ENCODE assay signal across 8 mouse cellular contexts in the genomic region with DNA sequence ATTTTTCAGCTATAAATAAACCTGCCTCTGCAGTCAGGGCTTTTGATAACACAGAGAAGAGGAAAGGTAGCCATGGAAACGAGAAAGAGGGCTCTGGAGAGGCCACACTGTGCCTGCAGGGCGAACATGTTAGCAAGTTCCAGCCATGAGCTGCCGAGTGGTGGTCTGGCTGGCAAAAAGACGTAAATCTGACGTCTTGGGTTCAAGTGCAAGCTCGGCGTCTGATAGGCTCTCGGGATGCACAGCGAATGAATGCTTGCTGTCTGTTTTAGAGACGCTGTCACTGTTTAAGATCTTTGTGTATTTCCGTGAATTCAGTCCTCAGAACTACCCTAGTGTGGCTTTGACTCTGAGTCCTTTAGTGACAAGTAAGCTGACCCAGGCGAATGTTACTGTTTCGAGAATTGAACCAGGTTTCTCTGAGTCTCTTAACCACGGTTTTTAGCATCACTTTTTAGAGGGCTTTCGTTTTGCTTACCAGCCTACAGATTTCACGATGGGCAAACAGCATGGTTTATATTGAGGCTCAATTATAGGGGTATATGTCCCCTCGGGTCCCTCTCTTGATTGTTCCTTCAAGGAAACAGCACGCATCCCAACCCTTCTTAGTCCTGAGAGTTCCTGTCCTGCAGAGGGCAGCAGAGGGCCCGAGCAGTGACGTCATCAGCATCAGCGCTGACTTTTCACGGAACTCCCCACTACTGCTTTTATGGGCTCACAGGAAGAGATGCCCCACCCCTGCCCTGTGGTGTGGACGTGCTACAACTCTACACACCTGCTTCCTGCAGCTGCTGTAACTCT. TPM values are rescaled to one million over a fixed set of nuclear protein-coding genes. Genes with fewer than 3 reads are reported as not detected.
DNase-seq lines count a peak whose midpoint lies in the region; ATAC-seq and TF ChIP-seq lines count a peak whose summit lies in the region.

No protein-coding gene starts in this region.

- DNase-seq in CH12.LX (ENCODE audit: extremely low read depth), result peak; percentile 83
- DNase-seq in c-Kit-positive CD71-negative TER-119-negative erythroid progenitor cells, embryonic 14.5 days (ENCODE audit: low read depth), result peak; percentile 84
- peak; percentile 75 for DNase-seq in forebrain, embryonic 14.5 days (ENCODE audit: low spot score)
- DNase-seq in heart, postnatal 14 days, result peak; percentile 80 to 87
- DNase-seq in large intestine, adult 2 months (ENCODE audit: low read depth, low spot score), result peak; percentile 63
- peak; percentile 84 for DNase-seq in stomach, postnatal 0 days (ENCODE audit: low spot score)

- intact Hi-C loops in heart, postnatal 14 days (cut with DNase I), result no loop called here

- TF ChIP-seq RAD21 in CH12.LX (IDR thresholded peaks at IDR 0.05; ENCODE audit: low read depth, low read length), result no peak; the same call in 1 of the 2 replicates

- dilution Hi-C loops in CH12.LX (cut with MboI; ENCODE audit: extremely low pct_ligation_motif_present, extremely low pct_unique_long_range_greater_than_20kb, low sequenced_read_pairs), result no loop called here

- peak; percentile 35; the same call in 1 of the 2 replicates for TF ChIP-seq POLR2A in CH12.LX (IDR thresholded peaks at IDR 0.05; ENCODE audit: low read depth, low read length)

- in situ Hi-C loops in CH12.LX (cut with MboI; ENCODE audit: low pct_ligation_motif_present, low pct_unique_long_range_greater_than_20kb, low sequenced_read_pairs), result loop anchor here (25.0 kb wide), 1 partner anchor 282 kb away; no protein-coding TSS in a partner anchor

- H3K27me3 ChIP-seq in CH12.LX (replicated peaks), result no peaks in the 10 kb centered on the region
- no peaks in the 10 kb centered on the region for H3K27me3 ChIP-seq in forebrain, embryonic 14.5 days (replicated peaks; ENCODE audit: control insufficient read depth, insufficient read depth, low read length)
- H3K27me3 ChIP-seq in liver, embryonic 16.5 days (ENCODE audit: control insufficient read depth, insufficient read depth, low read depth, low read length), result no peaks in the 10 kb centered on the region
- H3K27me3 ChIP-seq in neural tube, embryonic 12.5 days (replicated peaks), result no peaks in the 10 kb centered on the region
- no peaks in the 10 kb centered on the region for H3K27me3 ChIP-seq in stomach, postnatal 0 days (ENCODE audit: control insufficient read depth, insufficient read depth, low read length)

- peaks cover 3 to 27% of the 10 kb centered on the region in 2 experiments; a peak in 3 of 4 replicates for H3K4me1 ChIP-seq in CH12.LX (ENCODE audit: control insufficient read depth in 1 of 2, insufficient read depth in 2 of 2)
- H3K4me1 ChIP-seq in forebrain, embryonic 14.5 days (ENCODE audit: control insufficient read depth, insufficient read depth, low read length), result no peaks in the 10 kb centered on the region; the same call in 1 of the 2 replicates
- H3K4me1 ChIP-seq in liver, embryonic 16.5 days (ENCODE audit: control insufficient read depth, low read depth, low read length), result peaks cover 3% of the 10 kb centered on the region; the same call in 1 of the 2 replicates
- H3K4me1 ChIP-seq in neural tube, embryonic 12.5 days, result peaks cover 11% of the 10 kb centered on the region
- H3K4me1 ChIP-seq in stomach, postnatal 0 days (replicated peaks; ENCODE audit: control insufficient read depth, insufficient read depth), result no peaks in the 10 kb centered on the region

- H3K9ac ChIP-seq in CH12.LX (ENCODE audit: insufficient read depth, low read depth), result no peak overlapping the region
- H3K9ac ChIP-seq in forebrain, embryonic 14.5 days (ENCODE audit: low read length), result no peak overlapping the region
- 0 out of 2 replicates have a peak overlapping the region, but pooled peaks have one; percentile 15 for H3K9ac ChIP-seq in liver, embryonic 16.5 days (ENCODE audit: low read depth, low read length)
- no peak overlapping the region for H3K9ac ChIP-seq in neural tube, embryonic 12.5 days
- H3K9ac ChIP-seq in stomach, postnatal 0 days (ENCODE audit: low read length), result peak overlapping the region; percentile 45; the same call in 1 of the 2 replicates

- no peaks in the 10 kb centered on the region for H3K9me3 ChIP-seq in CH12.LX (replicated peaks; ENCODE audit: low read length)
- H3K9me3 ChIP-seq in forebrain, embryonic 14.5 days (replicated peaks; ENCODE audit: control insufficient read depth, low read length), result no peaks in the 10 kb centered on the region
- H3K9me3 ChIP-seq in liver, embryonic 16.5 days (replicated peaks; ENCODE audit: control insufficient read depth, low read length), result no peaks in the 10 kb centered on the region
- no peaks in the 10 kb centered on the region for H3K9me3 ChIP-seq in neural tube, embryonic 12.5 days
- H3K9me3 ChIP-seq in stomach, postnatal 0 days (ENCODE audit: control insufficient read depth, low read length), result no peaks in the 10 kb centered on the region

- peak; percentile 60 for ATAC-seq in forebrain, embryonic 14.5 days
- 0 out of 2 replicates have a peak, but pooled peaks have one; percentile 43 for ATAC-seq in liver, embryonic 16.5 days (ENCODE audit: low read depth)
- ATAC-seq in neural tube, embryonic 12.5 days (ENCODE audit: low FRiP score, low read depth), result peak; percentile 55; the same call in 1 of the 2 replicates
- peak; percentile 75 for ATAC-seq in stomach, postnatal 0 days (ENCODE audit: low FRiP score, low TSS enrichment)

- WGBS in forebrain, embryonic 14.5 days, result 43% methylated on average over 23 of the region's 23 CpGs
- 40% methylated on average over 23 of the region's 23 CpGs for WGBS in large intestine, adult 2 months
- 29% methylated on average over 23 of the region's 23 CpGs for WGBS in liver, embryonic 16.5 days (ENCODE audit: insufficient replicate concordance)
- 35% methylated on average over 23 of the region's 23 CpGs for WGBS in neural tube, embryonic 12.5 days
- WGBS in stomach, postnatal 0 days, result 46% methylated on average over 23 of the region's 23 CpGs

- TF ChIP-seq CTCF in CH12.LX (conservative IDR thresholded peaks at IDR 0.05 in 1 of 2, IDR thresholded peaks at IDR 0.05 in 1 of 2; ENCODE audit: low read depth in 2 of 2, low read length in 2 of 2), result peak; percentile 51 to 69
- TF ChIP-seq CTCF in stomach, postnatal 0 days (IDR thresholded peaks at IDR 0.05; ENCODE audit: low read depth), result peak; percentile 91

- H3K36me3 ChIP-seq in CH12.LX (replicated peaks in 1 of 2; ENCODE audit: control insufficient read depth in 1 of 2, insufficient read depth in 1 of 2, low read length in 1 of 2), result no peaks in the 10 kb centered on the region
- no peaks in the 10 kb centered on the region for H3K36me3 ChIP-seq in forebrain, embryonic 14.5 days (ENCODE audit: control insufficient read depth, insufficient read depth, low read length)
- no peaks in the 10 kb centered on the region for H3K36me3 ChIP-seq in liver, embryonic 16.5 days (ENCODE audit: control insufficient read depth, insufficient read depth)
- no peaks in the 10 kb centered on the region for H3K36me3 ChIP-seq in neural tube, embryonic 12.5 days
- H3K36me3 ChIP-seq in stomach, postnatal 0 days (ENCODE audit: control insufficient read depth, insufficient read depth, low read length), result no peaks in the 10 kb centered on the region

- no peak overlapping the region for H3K4me3 ChIP-seq in CH12.LX (replicated peaks in 1 of 3; ENCODE audit: low read depth in 2 of 3, low read length in 2 of 3, poor library complexity in 1 of 3)
- H3K4me3 ChIP-seq in forebrain, embryonic 14.5 days (ENCODE audit: low read depth, low read length), result peak overlapping the region; percentile 15; the same call in 1 of the 2 replicates
- peak overlapping the region; percentile 48 for H3K4me3 ChIP-seq in liver, embryonic 16.5 days (ENCODE audit: low read depth, low read length)
- H3K4me3 ChIP-seq in neural tube, embryonic 12.5 days, result peak overlapping the region; percentile 25
- peak overlapping the region; percentile 30; the same call in 1 of the 2 replicates for H3K4me3 ChIP-seq in stomach, postnatal 0 days (ENCODE audit: low read depth, low read length)

- no peaks in the 10 kb centered on the region for H3K79me2 ChIP-seq in CH12.LX (replicated peaks; ENCODE audit: control insufficient read depth, extremely low read depth, insufficient read depth, poor library complexity, severe bottlenecking)

- no peak overlapping the region for H3K4me2 ChIP-seq in CH12.LX (ENCODE audit: insufficient read depth, low read depth, poor library complexity, severe bottlenecking)
- H3K4me2 ChIP-seq in forebrain, embryonic 14.5 days (ENCODE audit: low read length), result peak overlapping the region; percentile 36; the same call in 1 of the 2 replicates
- peak overlapping the region; percentile 53 for H3K4me2 ChIP-seq in liver, embryonic 16.5 days (ENCODE audit: low read depth, low read length)
- peak overlapping the region; percentile 52 for H3K4me2 ChIP-seq in neural tube, embryonic 12.5 days (replicated peaks)
- H3K4me2 ChIP-seq in stomach, postnatal 0 days (replicated peaks; ENCODE audit: low read depth), result peak overlapping the region; percentile 45

- TF ChIP-seq EP300 in CH12.LX (IDR thresholded peaks at IDR 0.05; ENCODE audit: low read length), result no peak
- TF ChIP-seq EP300 in stomach, postnatal 0 days (optimal IDR thresholded peaks at IDR 0.05), result no peak

- H3K27ac ChIP-seq in CH12.LX (ENCODE audit: insufficient read depth, low read depth), result no peak overlapping the region
- H3K27ac ChIP-seq in forebrain, embryonic 14.5 days (ENCODE audit: low read depth, low read length), result peak overlapping the region; percentile 49; the same call in 1 of the 2 replicates
- H3K27ac ChIP-seq in liver, embryonic 16.5 days (ENCODE audit: low read length), result no peak overlapping the region
- H3K27ac ChIP-seq in neural tube, embryonic 12.5 days, result no peak overlapping the region
- no peak overlapping the region for H3K27ac ChIP-seq in stomach, postnatal 0 days (replicated peaks)

RNA-seq across cellular contexts. Expression of a gene that starts 20.8 kb away (rescaled TPM):
- total RNA-seq in CH12.LX (2012; rRNA removed) (not detected in 2 replicates), CH12.LX (2014; rRNA removed) (not detected in 2 replicates)
- 0.57 TPM in 1 of 2 replicates, not detected in the other for polyA plus RNA-seq in CH12.LX (2012; ENCODE audit: insufficient read length, low read depth)
- not detected in 2 replicates for polyA plus RNA-seq in forebrain, embryonic 14.5 days (2014; fragmentation: Nextera tagmentation; extraction: Ambion mirVana)
- total RNA-seq in heart, postnatal 14 days (2021), result 1 to 10 TPM in 1 of 2 experiments, under 1 TPM in 1; 0.14 to 5.2 TPM
- 0.69 TPM in 1 of 2 replicates, not detected in the other for polyA plus RNA-seq in large intestine, adult 2 months (2012; rRNA removed)
- polyA plus RNA-seq in liver, embryonic 16.5 days (2015; fragmentation: Nextera tagmentation; extraction: Ambion mirVana), result 0.12 TPM in 1 of 2 replicates, not detected in the other
- polyA plus RNA-seq in neural tube, embryonic 12.5 days (2016; fragmentation: Nextera tagmentation; extraction: Ambion mirVana), result not detected in 2 replicates
- not detected in 2 replicates for polyA plus RNA-seq in stomach, postnatal 0 days (2015; fragmentation: Nextera tagmentation; extraction: Ambion mirVana)

RNA-seq across cellular contexts. Expression of a gene that starts 48.5 kb away (rescaled TPM):
- total RNA-seq in CH12.LX (2012; rRNA removed), result 0.30 and 0.38 TPM in 2 replicates
- not detected in 2 replicates for total RNA-seq in CH12.LX (2014; rRNA removed)
- 0.20 and 0.35 TPM in 2 replicates for polyA plus RNA-seq in CH12.LX (2012; ENCODE audit: insufficient read length, low read depth)
- polyA plus RNA-seq in forebrain, embryonic 14.5 days (2014; fragmentation: Nextera tagmentation; extraction: Ambion mirVana), result not detected in 2 replicates
- not detected for total RNA-seq in heart, postnatal 14 days (2021)
- 7.3 and 17.6 TPM in 2 replicates for polyA plus RNA-seq in large intestine, adult 2 months (2012; rRNA removed)
- polyA plus RNA-seq in liver, embryonic 16.5 days (2015; fragmentation: Nextera tagmentation; extraction: Ambion mirVana), result 0.24 TPM in 1 of 2 replicates, not detected in the other
- 0.05 and 0.22 TPM in 2 replicates for polyA plus RNA-seq in neural tube, embryonic 12.5 days (2016; fragmentation: Nextera tagmentation; extraction: Ambion mirVana)
- 4.7 and 4.8 TPM in 2 replicates for polyA plus RNA-seq in stomach, postnatal 0 days (2015; fragmentation: Nextera tagmentation; extraction: Ambion mirVana)

Comparison
In these comparisons a context has a peak if more than half of its experiments do, and no peak if none do; other contexts are left out.
1. H3K4me3 ChIP-seq: peak in forebrain, embryonic 14.5 days (single experiment), liver, embryonic 16.5 days (single experiment), neural tube, embryonic 12.5 days (single experiment) and stomach, postnatal 0 days (single experiment); none in CH12.LX (0 of 3).
2. H3K9ac ChIP-seq: peak in liver, embryonic 16.5 days (single experiment) and stomach, postnatal 0 days (single experiment); none in CH12.LX (single experiment), forebrain, embryonic 14.5 days (single experiment) and neural tube, embryonic 12.5 days (single experiment).
3. Peak in every context shown above with its lines, with median percentiles within 50 percentile points of each other: DNase-seq and ATAC-seq.